Mouse (Mus musculus) cerebellum, adult 2 months (tissue): ENCODE measurements around the gene Nell2. TPM values are rescaled to one million over a fixed set of nuclear protein-coding genes. Genes with fewer than 3 reads are reported as not detected.
"Not testable (repeated sequence)": the region's sequence is repeated elsewhere in the genome, so short reads cannot be mapped to it uniquely, and the experiment has no call there.

Source experiments
- DNase-seq, 2 experiments: peaks; one replicate each; pipeline ENCODE4 v3.0.0; 2021
- H3K27ac ChIP-seq: fragments of 200-500 bp; 2 replicates; pipeline ENCODE4 v1.5.1; 2012; ENCODE audit warnings: low read length, control low read depth, inconsistent platforms; ENCODE audit not compliant: insufficient read depth
- H3K27me3 ChIP-seq: fragments of 200-500 bp; 2 replicates; pipeline ENCODE4 v1.6.1; 2012; ENCODE audit warnings: inconsistent platforms, mild to moderate bottlenecking, low read length, moderate library complexity; ENCODE audit not compliant: control insufficient read depth, insufficient read depth
- H3K4me1 ChIP-seq: fragments of 200-500 bp; 2 replicates; pipeline ENCODE4 v1.6.1; 2011; ENCODE audit warnings: low read length; ENCODE audit not compliant: control insufficient read depth, insufficient read depth
- H3K4me3 ChIP-seq: fragments of 200-500 bp; replicated peaks from 2 replicates; pipeline ENCODE3; 2011; ENCODE audit warnings: mild to moderate bottlenecking, low read depth, low read length, control low read depth; ENCODE audit not compliant: insufficient read depth
- CTCF ChIP-seq: fragments of 200-500 bp; IDR thresholded peaks from 2 replicates; pipeline ENCODE4 v1.5.1; 2011; ENCODE audit warnings: low read depth, mild to moderate bottlenecking, control low read depth, low read length, moderate library complexity, borderline replicate concordance; ENCODE audit not compliant: insufficient read depth
- POLR2A ChIP-seq: fragments of 200-500 bp; IDR thresholded peaks from 2 replicates; pipeline ENCODE4 v1.6.1; 2011; ENCODE audit warnings: low read length, control low read depth, borderline replicate concordance; ENCODE audit not compliant: insufficient read depth
- WGBS: fragments of 180-500 bp; shearing (Covaris S2); methylation state at CpG from one replicate; pipeline ENCODE4 v1.1.7; 2018; 5-methylcytosine and 5-hydroxymethylcytosine counted together
- polyA plus RNA-seq: library from polyadenylated mRNA; depleted of rRNA; stranded (reverse); fragments of >200 nt; gene quantifications from 2 replicates; pipeline ENCODE4 v1.2.3, GENCODE M21; 2012

Nell2 gene
- polyA plus RNA-seq, 1 experiment, result 141 TPM

DNA sequence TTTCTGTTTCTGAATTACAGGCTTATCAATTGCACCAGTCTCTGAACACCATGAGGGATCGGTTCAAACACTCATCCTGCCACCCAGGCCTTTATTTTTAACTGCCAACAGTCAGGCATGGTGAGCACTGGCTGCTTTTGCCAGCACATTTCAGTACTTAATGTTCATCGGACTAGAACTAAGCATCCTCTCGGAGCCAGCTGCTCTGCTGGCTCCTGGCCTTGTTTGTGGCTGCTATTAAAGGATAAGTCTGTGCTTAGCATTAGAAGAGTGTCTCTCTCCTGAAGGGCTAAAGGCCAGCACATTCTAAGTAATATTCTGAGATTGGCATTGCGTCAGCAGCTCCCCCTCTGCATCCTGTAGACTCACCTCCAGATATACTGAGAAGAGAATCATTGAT lies 7.9 kb upstream of the Nell2 start:
- H3K27ac ChIP-seq, result no peak overlapping the region; the same call in 1 of the 2 replicates
- H3K4me3 ChIP-seq, result no peak overlapping the region
- peaks cover 19% of the 10 kb centered on the region for H3K4me1 ChIP-seq
- TF ChIP-seq CTCF (no peak), POLR2A (no peak)
- H3K27me3 ChIP-seq, result no peaks in the 10 kb centered on the region
- WGBS, result 8% methylated on average over 4 of the region's 4 CpGs
- DNase-seq, result peak; percentile 78 to 89

DNA sequence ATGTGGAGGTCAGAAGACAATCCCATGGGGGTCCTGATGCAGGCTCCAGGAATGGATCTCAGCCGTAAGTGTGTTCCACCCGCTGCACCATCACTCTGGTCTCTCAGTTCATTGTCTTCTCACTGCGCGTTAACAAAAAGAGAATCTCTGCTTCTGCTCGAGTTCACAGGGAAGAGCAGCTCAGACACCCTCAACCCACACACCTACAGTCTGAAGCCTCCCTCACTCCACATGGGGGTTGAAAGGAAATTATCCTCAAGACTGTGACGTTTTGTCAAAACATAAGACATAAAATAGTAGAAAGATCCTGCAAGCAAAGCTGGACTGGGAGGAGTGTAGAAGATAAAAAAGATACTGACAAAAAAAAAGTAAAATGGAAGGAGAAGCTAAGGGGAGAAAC lies 6.3 kb upstream of the Nell2 start:
- WGBS, result 94% methylated on average over 6 of the region's 6 CpGs
- peaks cover 19% of the 10 kb centered on the region for H3K4me1 ChIP-seq
- TF ChIP-seq CTCF, result no peak
- TF ChIP-seq POLR2A, result no peak
- no peaks in the 10 kb centered on the region for H3K27me3 ChIP-seq
- no peak overlapping the region for H3K4me3 ChIP-seq
- no peak overlapping the region for H3K27ac ChIP-seq
- DNase-seq, result no peak

DNA sequence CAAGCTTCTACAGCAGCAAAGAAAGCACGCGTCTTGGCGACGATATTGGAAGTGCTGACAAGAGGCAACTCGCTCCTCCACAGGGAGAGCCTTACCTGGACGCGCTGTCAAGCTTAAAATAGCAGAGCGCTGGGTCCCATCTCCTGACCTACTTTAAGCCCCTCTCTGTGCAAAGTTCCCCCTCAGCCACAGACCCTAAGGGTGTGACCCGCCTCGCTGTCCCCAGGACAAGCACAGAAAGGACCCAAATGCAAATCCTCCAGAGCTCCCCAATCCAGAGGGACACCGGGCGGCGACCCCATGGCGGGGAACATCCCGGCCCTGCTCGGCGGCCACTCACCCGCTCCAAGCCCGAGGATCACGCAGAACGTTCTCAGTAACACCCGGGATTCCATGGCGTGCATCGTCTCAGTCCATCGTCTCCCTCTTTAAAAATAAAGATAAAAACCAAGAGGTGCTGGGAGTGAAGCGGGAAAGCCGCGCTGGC lies 855 bp downstream of the Nell2 start:
- Histone ChIP-seq H3K27me3 (no peaks in the 10 kb centered on the region), H3K4me1 (peaks cover 2% of the 10 kb centered on the region; the same call in 1 of the 2 replicates), H3K27ac (peak overlapping the region; percentile 81), H3K4me3 (peak overlapping the region; percentile 76)
- TF ChIP-seq CTCF (no peak), POLR2A (no peak)
- peak in 1 of 2 experiments; percentile 60 for DNase-seq
- WGBS, result under 1% methylated on average over 28 of the region's 28 CpGs

DNA sequence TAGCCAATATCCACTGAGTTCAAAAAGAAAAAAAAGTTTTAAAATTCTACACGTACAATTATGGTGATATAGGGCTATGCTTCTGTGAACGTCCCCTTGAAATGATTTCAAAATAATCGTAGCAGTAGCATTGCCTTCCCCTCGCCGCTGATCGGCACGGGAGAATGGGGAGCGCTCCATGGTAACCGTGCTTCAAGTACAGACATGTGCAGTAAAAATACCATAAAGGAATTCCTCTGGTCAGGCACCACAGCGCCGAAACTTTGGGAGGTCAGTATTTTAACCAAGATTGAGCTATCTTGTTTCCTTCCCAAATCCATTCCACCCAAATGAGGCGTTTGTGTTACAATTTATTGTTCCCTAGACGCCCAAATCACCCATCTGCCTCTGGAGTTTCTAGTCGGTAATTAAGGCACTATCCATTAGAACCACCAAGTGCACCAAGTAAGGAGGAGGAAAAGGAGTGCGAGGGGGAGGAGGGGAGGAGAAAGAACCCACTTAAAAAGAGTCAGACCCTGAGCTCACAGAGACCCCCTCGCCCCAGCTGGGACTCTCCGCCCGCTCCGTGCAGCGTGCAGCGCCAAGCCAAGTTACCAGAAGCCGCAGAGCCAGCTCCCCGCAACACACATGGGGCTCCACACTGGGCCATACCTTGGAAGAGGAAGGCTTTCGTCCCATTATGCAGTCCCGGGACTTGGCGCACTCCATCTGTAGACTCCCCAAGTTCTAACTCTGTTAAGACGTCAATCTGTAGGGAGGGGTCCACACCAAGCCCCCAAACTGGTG lies 1.5 kb downstream of the Nell2 start:
- Histone ChIP-seq H3K27ac (peak overlapping the region; percentile 81), H3K4me1 (peaks cover 2% of the 10 kb centered on the region; the same call in 1 of the 2 replicates), H3K4me3 (peak overlapping the region; percentile 76), H3K27me3 (no peaks in the 10 kb centered on the region)
- no peak for TF ChIP-seq POLR2A
- TF ChIP-seq CTCF, result no peak
- WGBS, result under 1% methylated on average over 27 of the region's 27 CpGs
- peak; percentile 41 to 53 for DNase-seq

DNA sequence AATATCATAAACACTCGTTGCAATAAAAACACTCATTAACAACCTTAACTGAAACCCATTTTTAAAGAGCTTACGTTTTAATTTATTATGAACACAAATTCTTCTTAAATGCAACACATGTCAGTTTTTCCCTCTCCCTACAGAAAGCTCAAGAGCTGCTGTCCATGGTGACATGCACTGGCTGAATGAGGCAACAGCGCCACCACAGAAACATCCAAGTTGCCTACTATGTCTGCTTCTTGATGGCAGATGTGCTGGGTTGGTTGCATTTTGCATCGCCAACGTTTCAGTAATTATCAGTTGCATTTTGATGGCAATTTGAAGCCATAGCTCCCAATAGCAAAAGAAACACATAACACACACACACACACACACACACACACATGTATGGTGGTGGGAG lies 2.4 kb downstream of the Nell2 start:
- TF ChIP-seq POLR2A (no peak), CTCF (peak; percentile 81)
- peaks cover 2% of the 10 kb centered on the region; the same call in 1 of the 2 replicates for H3K4me1 ChIP-seq
- H3K27ac ChIP-seq, result no peak overlapping the region
- peak; percentile 75 to 81 for DNase-seq
- H3K27me3 ChIP-seq, result no peaks in the 10 kb centered on the region
- WGBS, result 3% methylated on average over 5 of the region's 5 CpGs
- H3K4me3 ChIP-seq, result peak overlapping the region; percentile 27

DNA sequence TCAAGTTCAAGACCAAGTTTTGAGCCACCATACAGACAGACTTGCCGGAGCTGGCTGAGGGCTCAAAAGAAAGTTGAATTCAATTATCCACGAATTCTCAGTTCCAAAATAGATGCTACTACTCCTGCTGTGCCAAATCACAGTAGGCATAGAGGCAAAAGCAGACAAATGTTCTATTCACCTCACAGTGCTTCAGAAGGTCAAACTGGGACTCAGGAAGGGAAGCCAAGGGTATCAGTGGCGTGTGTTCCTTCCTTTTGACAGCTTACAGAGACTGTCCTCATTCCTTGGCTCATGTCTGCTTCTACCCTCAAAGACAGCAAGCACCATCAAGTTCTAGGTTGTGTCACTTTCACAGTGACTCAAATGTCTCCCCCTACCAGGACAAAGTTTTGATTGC lies 10.2 kb downstream of the Nell2 start:
- peak; percentile 23 to 58 for DNase-seq
- Histone ChIP-seq H3K27ac (no peak overlapping the region), H3K4me1 (peaks cover 10% of the 10 kb centered on the region), H3K27me3 (no peaks in the 10 kb centered on the region), H3K4me3 (no peak overlapping the region)
- 15% methylated on average over 3 of the region's 3 CpGs for WGBS
- TF ChIP-seq CTCF (no peak), POLR2A (no peak)

DNA sequence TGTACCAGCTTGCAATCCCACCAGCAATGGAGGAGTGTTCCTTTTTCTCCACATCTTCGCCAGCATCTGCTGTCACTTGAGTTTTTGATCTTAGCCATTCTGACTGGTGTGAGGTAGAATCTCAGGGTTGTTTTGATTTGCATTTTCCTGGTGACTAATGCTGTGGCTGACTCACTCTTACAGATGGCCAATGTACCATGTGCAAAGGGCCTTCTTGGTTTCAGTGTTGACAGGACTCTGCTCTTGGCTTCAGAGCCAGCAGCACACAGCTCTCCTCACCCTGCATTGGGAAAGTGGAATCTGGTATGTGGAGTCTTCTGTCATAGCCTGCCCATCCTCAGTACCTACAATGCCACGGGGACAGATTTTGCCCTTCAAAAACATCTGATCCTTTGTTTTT lies 15.1 kb downstream of the Nell2 start:
- DNase-seq, result peak in 1 of 2 experiments; percentile 54
- H3K27ac ChIP-seq, H3K27me3 ChIP-seq, H3K4me1 ChIP-seq, H3K4me3 ChIP-seq: not testable (repeated sequence)
- WGBS, result 73% methylated on average over 2 of the region's 2 CpGs

DNA sequence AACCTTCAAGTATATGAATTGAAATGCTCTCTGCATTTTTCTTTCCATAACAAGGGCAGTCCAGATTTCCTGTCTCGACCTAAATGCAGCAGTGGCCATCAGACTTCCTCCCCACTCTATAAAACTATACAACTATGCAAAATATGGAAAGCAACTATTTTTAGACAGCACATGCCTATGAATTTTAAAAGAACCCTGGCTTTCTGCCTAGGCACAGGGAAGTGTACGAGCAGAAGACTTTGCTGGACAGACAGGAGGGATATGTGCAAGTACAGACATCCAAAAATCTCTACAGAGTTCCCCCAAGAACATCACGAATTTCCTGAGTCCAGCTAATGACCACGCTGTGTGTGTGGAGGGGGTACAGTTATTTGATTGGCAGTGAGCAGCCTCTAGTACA lies 32.7 kb downstream of the Nell2 start:
- WGBS, result 41% methylated on average over 4 of the region's 4 CpGs
- Histone ChIP-seq H3K27ac (peak overlapping the region; percentile 40), H3K27me3 (no peaks in the 10 kb centered on the region), H3K4me1 (peaks cover 28% of the 10 kb centered on the region), H3K4me3 (no peak overlapping the region)
- no peak for TF ChIP-seq POLR2A
- TF ChIP-seq CTCF, result no peak
- peak; percentile 26 to 39 for DNase-seq

DNA sequence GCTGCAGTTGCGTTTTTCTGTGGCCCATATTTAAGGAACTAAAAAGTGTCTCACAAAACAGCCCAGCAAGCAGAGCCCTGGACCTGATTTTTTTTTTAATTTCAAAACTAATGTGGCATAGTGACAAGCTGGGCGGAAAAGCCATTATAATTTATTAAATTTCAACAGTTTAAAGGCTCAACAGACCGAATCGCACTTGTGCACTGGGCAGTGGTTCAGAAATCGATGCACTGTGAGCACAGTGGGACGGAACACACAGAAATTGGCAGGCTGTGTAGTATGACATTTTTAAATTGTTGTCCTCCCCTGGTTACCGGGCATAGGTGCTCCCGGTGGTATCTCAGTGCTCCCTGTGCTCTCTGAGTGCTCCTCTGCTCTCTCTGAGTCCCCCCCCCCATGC lies 33.2 kb downstream of the Nell2 start:
- no peak for TF ChIP-seq POLR2A
- Histone ChIP-seq H3K27ac (peak overlapping the region; percentile 40; the same call in 1 of the 2 replicates), H3K4me1 (peaks cover 29% of the 10 kb centered on the region), H3K4me3 (no peak overlapping the region), H3K27me3 (no peaks in the 10 kb centered on the region)
- 15% methylated on average over 8 of the region's 8 CpGs for WGBS
- peak; percentile 70 to 84 for DNase-seq
